Mouse (Mus musculus) midbrain, embryonic 16.5 days (tissue): ENCODE data around the gene C330021F23Rik. TPM values are rescaled to one million over a fixed set of nuclear protein-coding genes. Genes with fewer than 3 reads are reported as not detected.

Experiments used
- ATAC-seq: fragments of 200-750 bp; cut with Nextera tagmentation; 2 replicates; pipeline ENCODE4 v1.8.0; 2017; ENCODE audit warnings: moderate TSS enrichment
- H3K27ac ChIP-seq: fragments of 300-500 bp; sonication (generic); 2 replicates; pipeline ENCODE4 v1.5.1; 2014; ENCODE audit warnings: mild to moderate bottlenecking, low read length, mixed read lengths
- H3K27me3 ChIP-seq: fragments of 300-500 bp; sonication (generic); 2 replicates; pipeline ENCODE4 v1.6.1; 2014; ENCODE audit warnings: low read depth, low read length, mixed read lengths; ENCODE audit not compliant: control insufficient read depth, insufficient read depth
- H3K36me3 ChIP-seq: fragments of 300-500 bp; sonication (generic); 2 replicates; pipeline ENCODE4 v1.6.1; 2014; ENCODE audit warnings: mild to moderate bottlenecking, low read length, moderate library complexity, mixed read lengths; ENCODE audit not compliant: control insufficient read depth, insufficient read depth
- H3K4me1 ChIP-seq: fragments of 300-500 bp; sonication (generic); 2 replicates; pipeline ENCODE4 v1.6.1; 2014; ENCODE audit warnings: mild to moderate bottlenecking, low read length, mixed read lengths; ENCODE audit not compliant: control insufficient read depth, insufficient read depth
- H3K4me2 ChIP-seq: fragments of 300-500 bp; sonication (generic); 2 replicates; pipeline ENCODE4 v1.6.1; 2014; ENCODE audit warnings: mild to moderate bottlenecking, low read length, mixed read lengths
- H3K4me3 ChIP-seq: fragments of 300-500 bp; sonication (generic); 2 replicates; pipeline ENCODE4 v1.5.1; 2014; ENCODE audit warnings: low read depth, mild to moderate bottlenecking, low read length, moderate library complexity, mixed read lengths
- H3K9ac ChIP-seq: fragments of 300-500 bp; sonication (generic); 2 replicates; pipeline ENCODE4 v1.6.1; 2014; ENCODE audit warnings: low read depth, low read length, mixed read lengths
- H3K9me3 ChIP-seq: fragments of 300-500 bp; sonication (generic); replicated peaks from 2 replicates; pipeline ENCODE4 v1.6.1; 2014; ENCODE audit warnings: mild to moderate bottlenecking, low read length, mixed read lengths; ENCODE audit not compliant: control insufficient read depth, poor library complexity, severe bottlenecking
- WGBS: fragments of 180-500 bp; shearing (Covaris S2); extraction: QIAGEN DNeasy Blood & Tissue Kit; methylation state at CpG from one replicate; pipeline ENCODE4 v1.1.7; 2014; 5-methylcytosine and 5-hydroxymethylcytosine counted together
- polyA plus RNA-seq: library from polyadenylated mRNA; unstranded; fragments of >200 nt; fragmentation: Nextera tagmentation; extraction: Ambion mirVana; gene quantifications from 2 replicates; pipeline ENCODE4 v1.2.1, GENCODE M21; 2015

The C330021F23Rik gene
- polyA plus RNA-seq, 1 experiment from 2014 or later: 0.60 TPM

DNA sequence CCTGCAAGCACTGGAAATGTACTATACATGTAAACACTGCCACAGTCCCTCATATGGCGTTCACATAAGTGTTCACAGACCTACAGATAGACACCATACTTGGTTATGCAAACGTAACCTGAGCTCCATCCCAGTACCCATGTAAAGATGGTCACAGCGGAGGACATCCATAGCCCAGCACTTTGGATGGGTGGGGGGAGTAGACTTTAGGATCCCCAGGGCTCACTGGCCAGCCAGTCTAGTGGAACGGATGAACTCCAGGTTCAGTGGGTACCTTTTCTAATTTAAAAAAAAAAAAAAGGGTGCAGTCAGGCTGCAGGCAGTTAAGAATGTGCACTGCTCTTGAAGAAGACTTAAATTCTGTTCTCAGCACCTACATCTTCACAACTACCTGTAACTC, 27.7 kb upstream of the C330021F23Rik start:
- H3K27ac ChIP-seq: no peak overlapping the region
- H3K9me3 ChIP-seq: no peaks in the 10 kb centered on the region
- no peak overlapping the region for H3K9ac ChIP-seq
- no peak for ATAC-seq
- no peaks in the 10 kb centered on the region for H3K4me1 ChIP-seq
- WGBS: 96% methylated on average over 4 of the region's 4 CpGs
- peaks cover 71% of the 10 kb centered on the region for H3K36me3 ChIP-seq
- H3K4me2 ChIP-seq: no peak overlapping the region
- H3K27me3 ChIP-seq: no peaks in the 10 kb centered on the region
- H3K4me3 ChIP-seq: no peak overlapping the region

DNA sequence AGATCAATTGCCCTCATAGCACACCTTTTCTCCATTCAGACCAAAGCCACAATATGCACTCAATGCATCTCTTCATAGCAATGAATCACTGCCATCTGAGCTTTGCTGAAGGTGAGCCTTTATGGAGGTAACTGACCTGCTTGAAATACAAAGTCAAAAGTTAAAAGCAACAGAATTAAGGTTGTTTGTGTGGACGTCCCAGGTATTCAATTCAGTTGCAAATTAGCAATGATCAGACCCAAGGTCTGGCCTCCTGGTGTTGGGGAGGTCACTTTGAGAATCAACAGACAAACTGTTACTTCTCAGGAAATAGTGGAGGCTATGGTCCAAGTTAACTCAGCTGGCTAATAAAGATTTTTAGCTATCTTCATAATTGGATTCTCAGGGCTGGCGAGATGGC, 21.3 kb upstream of the C330021F23Rik start:
- no peak for ATAC-seq
- Histone ChIP-seq H3K9me3 (no peaks in the 10 kb centered on the region), H3K4me2 (no peak overlapping the region), H3K36me3 (peaks cover 25% of the 10 kb centered on the region), H3K27me3 (no peaks in the 10 kb centered on the region), H3K27ac (no peak overlapping the region), H3K4me1 (no peaks in the 10 kb centered on the region), H3K4me3 (no peak overlapping the region), H3K9ac (no peak overlapping the region)
- 89% methylated on average over 2 of the region's 2 CpGs for WGBS

DNA sequence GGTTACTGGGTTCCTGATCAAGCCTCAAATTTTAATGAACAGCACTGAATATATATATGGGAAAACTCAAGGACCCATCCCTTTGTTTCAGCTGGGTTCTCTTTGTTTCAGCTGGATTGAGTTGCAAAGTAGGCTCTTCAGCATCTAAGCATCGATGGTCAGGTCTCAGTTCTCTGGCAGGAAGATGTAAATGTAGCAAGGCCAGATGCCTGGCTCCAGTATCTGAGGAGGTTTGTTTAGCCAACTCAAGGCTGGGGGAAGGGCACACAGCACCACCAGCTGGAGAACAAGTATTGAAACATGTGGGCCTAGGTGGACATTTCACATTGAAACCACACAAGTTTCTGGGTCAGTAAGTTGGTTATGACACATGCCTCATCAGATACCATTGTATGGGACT, 15.6 kb upstream of the C330021F23Rik start:
- no peak for ATAC-seq
- 97% methylated on average over 1 of the region's 1 CpGs for WGBS
- no peaks in the 10 kb centered on the region for H3K4me1 ChIP-seq
- H3K36me3 ChIP-seq: no peaks in the 10 kb centered on the region
- no peak overlapping the region for H3K9ac ChIP-seq
- no peaks in the 10 kb centered on the region for H3K9me3 ChIP-seq
- H3K27me3 ChIP-seq: no peaks in the 10 kb centered on the region
- no peak overlapping the region for H3K4me3 ChIP-seq
- H3K4me2 ChIP-seq: no peak overlapping the region
- no peak overlapping the region for H3K27ac ChIP-seq

DNA sequence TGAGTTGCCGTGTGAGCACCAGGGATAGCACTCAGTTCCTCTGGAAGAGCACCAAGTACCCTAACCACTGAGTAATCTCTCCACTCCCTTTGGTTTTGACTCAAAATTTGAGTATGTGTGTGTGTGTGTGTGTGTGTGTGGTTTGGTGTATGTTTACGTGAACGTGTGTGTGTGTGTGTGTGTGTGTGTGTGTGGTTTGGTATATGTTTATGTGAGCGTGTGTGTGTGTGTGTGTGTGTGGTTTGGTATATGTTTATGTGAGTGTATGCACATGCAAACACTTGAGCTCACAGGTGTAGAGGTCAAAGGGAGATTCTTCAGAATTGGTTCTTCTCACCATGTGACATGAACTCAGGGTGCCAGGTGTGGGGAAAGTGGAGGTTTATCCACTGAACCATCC, 11.7 kb upstream of the C330021F23Rik start:
- no peaks in the 10 kb centered on the region for H3K9me3 ChIP-seq
- H3K27ac ChIP-seq: no peak overlapping the region
- peak; percentile 96 for ATAC-seq
- H3K4me2 ChIP-seq: no peak overlapping the region
- H3K27me3 ChIP-seq: no peaks in the 10 kb centered on the region
- no peak overlapping the region for H3K9ac ChIP-seq
- H3K4me3 ChIP-seq: no peak overlapping the region
- H3K36me3 ChIP-seq: no peaks in the 10 kb centered on the region
- H3K4me1 ChIP-seq: no peaks in the 10 kb centered on the region
- WGBS: 67% methylated on average over 4 of the region's 4 CpGs

DNA sequence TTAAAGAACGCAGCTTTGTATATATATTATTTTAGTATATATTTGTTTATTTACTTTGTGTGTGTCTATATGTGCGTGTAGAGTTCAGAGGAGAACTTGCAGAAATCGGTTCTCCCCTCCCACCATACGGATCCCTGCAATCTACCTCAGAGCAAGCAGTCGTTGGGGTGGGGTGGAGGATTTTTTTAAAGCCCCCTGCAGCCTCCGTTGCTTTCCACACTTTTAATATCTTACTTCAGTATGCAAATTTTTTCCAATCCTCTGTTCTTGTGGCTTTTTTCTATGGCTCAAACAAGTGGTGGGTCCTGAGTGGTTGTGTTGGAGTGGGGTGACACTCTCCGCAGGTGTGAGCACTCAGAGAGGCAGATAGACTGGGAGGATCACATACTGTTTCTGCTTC, 588 bp downstream of the C330021F23Rik start:
- Histone ChIP-seq H3K4me3 (no peak overlapping the region), H3K4me1 (no peaks in the 10 kb centered on the region; the same call in 1 of the 2 replicates), H3K36me3 (no peaks in the 10 kb centered on the region), H3K27me3 (no peaks in the 10 kb centered on the region), H3K27ac (no peak overlapping the region), H3K9ac (no peak overlapping the region), H3K4me2 (0 out of 2 replicates have a peak overlapping the region, but pooled peaks have one; percentile 29), H3K9me3 (no peaks in the 10 kb centered on the region)
- 3% methylated on average over 7 of the region's 7 CpGs for whole genome bisulfite sequencing
- ATAC-seq: no peak

DNA sequence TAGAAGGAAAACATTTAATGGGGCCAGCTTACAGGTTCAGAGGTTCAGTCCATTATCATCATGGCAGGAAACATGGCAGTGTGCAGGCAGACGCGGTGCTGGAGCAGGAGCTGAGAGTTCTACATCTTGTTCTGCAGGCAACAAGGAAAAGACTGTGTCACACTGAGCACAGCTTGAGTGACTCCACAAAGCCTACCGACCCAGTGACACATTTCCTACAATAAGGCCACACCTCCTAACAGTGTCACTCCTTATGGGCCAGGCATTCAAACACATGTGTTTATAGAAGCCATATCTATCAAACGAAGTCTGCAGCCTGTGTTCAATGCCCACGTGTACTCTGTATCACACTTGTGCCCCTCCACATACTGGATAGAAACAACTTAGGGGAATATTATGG, 2.0 kb downstream of the C330021F23Rik start:
- Histone ChIP-seq H3K4me3 (no peak overlapping the region), H3K9ac (no peak overlapping the region), H3K9me3 (no peaks in the 10 kb centered on the region), H3K27ac (no peak overlapping the region), H3K36me3 (no peaks in the 10 kb centered on the region), H3K4me2 (no peak overlapping the region), H3K4me1 (no peaks in the 10 kb centered on the region; the same call in 1 of the 2 replicates), H3K27me3 (no peaks in the 10 kb centered on the region)
- no peak for ATAC-seq
- WGBS: 86% methylated on average over 5 of the region's 5 CpGs

DNA sequence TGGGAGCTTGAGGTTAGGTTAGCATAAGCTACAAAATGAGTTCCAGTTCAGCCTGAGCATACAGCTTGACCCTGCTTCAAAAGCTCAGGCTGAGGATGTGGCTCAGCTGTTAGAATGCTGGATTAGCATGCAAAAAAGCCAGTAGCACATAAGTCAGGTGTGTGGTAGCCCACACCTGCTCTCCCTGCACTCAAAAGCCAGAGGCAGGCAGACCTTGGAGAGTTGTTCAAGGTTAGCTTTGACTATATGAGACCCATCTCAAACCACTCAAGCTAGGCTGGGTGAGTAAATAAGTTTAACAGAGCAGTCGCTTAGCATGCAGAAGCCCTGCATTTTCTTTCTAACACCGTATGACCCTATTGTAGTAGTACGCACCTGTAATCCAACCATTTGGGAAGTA, 6.8 kb downstream of the C330021F23Rik start:
- no peaks in the 10 kb centered on the region for H3K9me3 ChIP-seq
- H3K9ac ChIP-seq: no peak overlapping the region
- no peak overlapping the region for H3K4me2 ChIP-seq
- no peaks in the 10 kb centered on the region for H3K36me3 ChIP-seq
- H3K4me1 ChIP-seq: no peaks in the 10 kb centered on the region
- ATAC-seq: no peak
- 96% methylated on average over 3 of the region's 3 CpGs for WGBS
- H3K4me3 ChIP-seq: no peak overlapping the region
- no peak overlapping the region for H3K27ac ChIP-seq
- H3K27me3 ChIP-seq: no peaks in the 10 kb centered on the region

DNA sequence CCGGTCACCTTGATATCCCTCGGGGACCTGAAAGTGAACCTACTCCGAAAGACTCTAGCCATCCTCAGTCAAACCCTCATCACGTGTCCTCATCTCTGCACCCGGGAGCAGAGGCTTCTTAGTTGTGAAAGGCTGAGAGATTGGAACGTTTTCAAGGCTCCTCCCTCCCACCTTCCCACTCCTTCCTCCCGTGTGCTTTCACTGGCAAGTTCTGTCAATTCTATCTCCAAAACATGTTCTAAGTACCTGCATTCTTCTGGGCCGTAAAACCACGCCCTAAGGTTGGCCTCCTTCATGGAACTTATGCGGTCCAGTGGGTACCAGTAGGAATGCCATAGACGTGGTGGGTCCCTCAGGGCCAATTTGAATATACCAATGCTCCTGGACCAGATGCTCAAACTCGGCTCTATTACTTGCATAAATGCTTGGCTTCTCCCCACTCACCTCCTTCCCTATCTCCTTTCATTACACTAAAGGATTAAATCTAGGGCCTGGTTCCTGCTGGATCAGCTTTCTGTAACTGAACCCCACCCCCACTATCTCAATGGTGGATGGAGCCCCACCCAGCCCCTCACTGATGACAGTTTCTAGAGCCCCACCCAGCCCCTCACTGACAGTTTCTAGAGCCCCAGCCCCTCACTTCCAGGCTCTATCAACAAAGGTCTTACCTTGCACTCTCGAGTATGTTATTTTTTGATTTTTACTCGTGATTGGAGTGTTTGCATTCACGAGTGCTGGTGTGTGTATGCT, 8.6 kb downstream of the C330021F23Rik start:
- Histone ChIP-seq H3K9me3 (no peaks in the 10 kb centered on the region), H3K9ac (no peak overlapping the region), H3K27ac (no peak overlapping the region), H3K4me3 (no peak overlapping the region), H3K4me2 (no peak overlapping the region), H3K27me3 (no peaks in the 10 kb centered on the region), H3K4me1 (no peaks in the 10 kb centered on the region), H3K36me3 (no peaks in the 10 kb centered on the region)
- 82% methylated on average over 15 of the region's 15 CpGs for whole genome bisulfite sequencing
- no peak for ATAC-seq

- H3K4me2 ChIP-seq: no peak overlapping the region
- WGBS: 83% methylated on average over 9 of the region's 9 CpGs
- no peaks in the 10 kb centered on the region for H3K36me3 ChIP-seq
- H3K27ac ChIP-seq: no peak overlapping the region
- no peaks in the 10 kb centered on the region for H3K9me3 ChIP-seq
- ATAC-seq: no peak
- no peaks in the 10 kb centered on the region for H3K27me3 ChIP-seq
- H3K4me3 ChIP-seq: no peak overlapping the region
- no peaks in the 10 kb centered on the region for H3K4me1 ChIP-seq
- 0 out of 2 replicates have a peak overlapping the region, but pooled peaks have one; percentile 20 for H3K9ac ChIP-seq
Observed at GRCm38 (mm10) chr8:3579390-3580364, 11.9 kb downstream of the C330021F23Rik start.
